Mouse (Mus musculus) liver, postnatal 0 days (tissue): ENCODE measurements at regions not wholly inside any gene's neighbourhood (a gene's known extent, or its start where the extent isn't known, plus 50 kb on each side); places are given as distances from the start of the nearest gene placed in this dataset.

Experiments used
- CTCF ChIP-seq: sonication (generic); IDR thresholded peaks from 2 replicates; pipeline ENCODE4 v1.5.1; 2016; ENCODE audit warnings: antibody characterized with exemption, low read depth
- EP300 ChIP-seq: IDR thresholded peaks from 2 replicates; pipeline ENCODE4 v1.6.1; 2016; ENCODE audit warnings: antibody characterized with exemption, low read depth, mild to moderate bottlenecking

- TF ChIP-seq CTCF (no peak), EP300 (no peak)
Observed at GRCm38 (mm10) chr10:109528096-109528495, 517.3 kb upstream of the Syt1 start.
